Comparison of ENCODE assay signal across 8 mouse cellular contexts in genomic region chr11:60294630-60295313, GRCm38 (mm10). TPM values are rescaled to one million over a fixed set of nuclear protein-coding genes. Genes with fewer than 3 reads are reported as not detected.
DNase-seq lines count a peak whose midpoint lies in the region; ATAC-seq and TF ChIP-seq lines count a peak whose summit lies in the region.

No protein-coding gene starts in this region.

- H3K4me2 ChIP-seq in lung, embryonic 15.5 days, result no peak overlapping the region
- no peak overlapping the region for H3K4me2 ChIP-seq in forebrain, embryonic 15.5 days (replicated peaks)
- H3K4me2 ChIP-seq in liver, embryonic 14.5 days (ENCODE audit: low read depth), result peak overlapping the region; percentile 68
- H3K4me2 ChIP-seq in stomach, postnatal 0 days (replicated peaks; ENCODE audit: low read depth), result no peak overlapping the region

- peak; percentile 44 for TF ChIP-seq CTCF in liver, embryonic 14.5 days (IDR thresholded peaks at IDR 0.05; ENCODE audit: low read depth)
- no peak for TF ChIP-seq CTCF in stomach, postnatal 0 days (IDR thresholded peaks at IDR 0.05; ENCODE audit: low read depth)

- no peaks in the 10 kb centered on the region for H3K36me3 ChIP-seq in lung, embryonic 15.5 days
- H3K36me3 ChIP-seq in forebrain, embryonic 15.5 days, result no peaks in the 10 kb centered on the region
- no peaks in the 10 kb centered on the region for H3K36me3 ChIP-seq in liver, embryonic 14.5 days (replicated peaks; ENCODE audit: control insufficient read depth, insufficient read depth, low read depth)
- no peaks in the 10 kb centered on the region for H3K36me3 ChIP-seq in stomach, postnatal 0 days (ENCODE audit: control insufficient read depth, insufficient read depth, low read length)

- no peak overlapping the region for H3K4me3 ChIP-seq in lung, embryonic 15.5 days
- no peak overlapping the region for H3K4me3 ChIP-seq in forebrain, embryonic 15.5 days
- peak overlapping the region; percentile 4 to 30 for H3K4me3 ChIP-seq in liver, embryonic 14.5 days (ENCODE audit: insufficient read depth in 1 of 2, low read depth in 2 of 2, low read length in 2 of 2)
- no peak overlapping the region for H3K4me3 ChIP-seq in stomach, postnatal 0 days (ENCODE audit: low read depth, low read length)

- peak; percentile 72; the same call in 1 of the 2 replicates for TF ChIP-seq EP300 in liver, embryonic 14.5 days (IDR thresholded peaks at IDR 0.05; ENCODE audit: low read depth)
- no peak for TF ChIP-seq EP300 in stomach, postnatal 0 days (optimal IDR thresholded peaks at IDR 0.05)

- H3K27me3 ChIP-seq in lung, embryonic 15.5 days, result no peaks in the 10 kb centered on the region
- H3K27me3 ChIP-seq in forebrain, embryonic 15.5 days, result no peaks in the 10 kb centered on the region
- H3K27me3 ChIP-seq in liver, embryonic 14.5 days (ENCODE audit: control insufficient read depth, insufficient read depth, low read length), result no peaks in the 10 kb centered on the region
- no peaks in the 10 kb centered on the region for H3K27me3 ChIP-seq in stomach, postnatal 0 days (ENCODE audit: control insufficient read depth, insufficient read depth, low read length)

- no peak for DNase-seq in lung, adult 18-20 months
- DNase-seq in liver, embryonic 14.5 days (ENCODE audit: low read depth in 3 of 3, low spot score in 3 of 3), result peak; percentile 68 to 74 (median 68)
- DNase-seq in stomach, postnatal 0 days (ENCODE audit: low spot score), result no peak
- no peak for DNase-seq in adrenal gland, postnatal 36 days
- DNase-seq in right cerebral cortex, postnatal 25 days, result no peak
- DNase-seq in B cell, adult 2 months, result no peak

- H3K9me3 ChIP-seq in lung, embryonic 15.5 days, result no peaks in the 10 kb centered on the region
- H3K9me3 ChIP-seq in forebrain, embryonic 15.5 days, result no peaks in the 10 kb centered on the region
- H3K9me3 ChIP-seq in liver, embryonic 14.5 days (ENCODE audit: control insufficient read depth, low read length), result no peaks in the 10 kb centered on the region
- no peaks in the 10 kb centered on the region for H3K9me3 ChIP-seq in stomach, postnatal 0 days (ENCODE audit: control insufficient read depth, low read length)

- WGBS in lung, embryonic 15.5 days, result 51% methylated on average over 5 of the region's 5 CpGs
- WGBS in forebrain, embryonic 15.5 days, result 25% methylated on average over 5 of the region's 5 CpGs
- WGBS in liver, embryonic 14.5 days (ENCODE audit: insufficient replicate concordance), result 37% methylated on average over 5 of the region's 5 CpGs
- 47% methylated on average over 5 of the region's 5 CpGs for WGBS in stomach, postnatal 0 days

- ATAC-seq in lung, embryonic 15.5 days (ENCODE audit: borderline replicate concordance, extremely low read depth, low FRiP score, low TSS enrichment), result no peak
- ATAC-seq in forebrain, embryonic 15.5 days (replicated peaks), result peak; percentile 63
- ATAC-seq in liver, embryonic 14.5 days (ENCODE audit: insufficient read depth), result peak; percentile 95
- 0 out of 2 replicates have a peak, but pooled peaks have one; percentile 30 for ATAC-seq in stomach, postnatal 0 days (ENCODE audit: low FRiP score, low TSS enrichment)

- H3K27ac ChIP-seq in lung, embryonic 15.5 days, result 0 out of 2 replicates have a peak overlapping the region, but pooled peaks have one; percentile 31
- peak overlapping the region; percentile 83 for H3K27ac ChIP-seq in forebrain, embryonic 15.5 days (replicated peaks)
- peak overlapping the region; percentile 79 for H3K27ac ChIP-seq in liver, embryonic 14.5 days
- peak overlapping the region; percentile 41; the same call in 1 of the 2 replicates for H3K27ac ChIP-seq in stomach, postnatal 0 days (replicated peaks)

- H3K4me1 ChIP-seq in lung, embryonic 15.5 days, result peaks cover 50% of the 10 kb centered on the region
- peaks cover 49% of the 10 kb centered on the region for H3K4me1 ChIP-seq in forebrain, embryonic 15.5 days
- peaks cover 21 to 38% of the 10 kb centered on the region in 2 experiments for H3K4me1 ChIP-seq in liver, embryonic 14.5 days (replicated peaks; ENCODE audit: control insufficient read depth in 2 of 2, insufficient read depth in 2 of 2, low read length in 1 of 2)
- H3K4me1 ChIP-seq in stomach, postnatal 0 days (replicated peaks; ENCODE audit: control insufficient read depth, insufficient read depth), result peaks cover 5% of the 10 kb centered on the region; the same call in 1 of the 2 replicates

- no peak overlapping the region for H3K9ac ChIP-seq in lung, embryonic 15.5 days
- no peak overlapping the region for H3K9ac ChIP-seq in forebrain, embryonic 15.5 days (replicated peaks)
- H3K9ac ChIP-seq in liver, embryonic 14.5 days (replicated peaks), result peak overlapping the region; percentile 58
- H3K9ac ChIP-seq in stomach, postnatal 0 days (ENCODE audit: low read length), result no peak overlapping the region; the same call in 1 of the 2 replicates

RNA-seq across cellular contexts. Expression of gene Tom1l2, which starts 57.9 kb away (rescaled TPM):
- 23.3 and 26.1 TPM in 2 replicates for polyA plus RNA-seq in lung, embryonic 15.5 days (2015; fragmentation: Nextera tagmentation; extraction: Ambion mirVana)
- polyA plus RNA-seq in forebrain, embryonic 15.5 days (2015; fragmentation: Nextera tagmentation; extraction: Ambion mirVana), result 47.9 and 48.7 TPM in 2 replicates
- polyA plus RNA-seq in liver, embryonic 14.5 days (2012; rRNA removed), result 4.9 and 5.0 TPM in 2 replicates
- 2.4 and 3.1 TPM in 2 replicates for polyA plus RNA-seq in liver, embryonic 14.5 days (2014; fragmentation: Nextera tagmentation; extraction: Ambion mirVana)
- polyA plus RNA-seq in stomach, postnatal 0 days (2015; fragmentation: Nextera tagmentation; extraction: Ambion mirVana), result 15.9 and 19.4 TPM in 2 replicates
- total RNA-seq in adrenal gland, postnatal 36 days (2021), result 10 to 100 TPM; 69.7 to 87.6 TPM

RNA-seq across cellular contexts. Expression of gene Drc3, which starts 58.4 kb away (rescaled TPM):
- polyA plus RNA-seq in lung, embryonic 15.5 days (2015; fragmentation: Nextera tagmentation; extraction: Ambion mirVana), result 5.8 and 6.1 TPM in 2 replicates
- polyA plus RNA-seq in forebrain, embryonic 15.5 days (2015; fragmentation: Nextera tagmentation; extraction: Ambion mirVana), result 5.7 and 7.3 TPM in 2 replicates
- polyA plus RNA-seq in liver, embryonic 14.5 days (2012; rRNA removed), result 0.34 and 0.39 TPM in 2 replicates
- 0.14 and 0.20 TPM in 2 replicates for polyA plus RNA-seq in liver, embryonic 14.5 days (2014; fragmentation: Nextera tagmentation; extraction: Ambion mirVana)
- 0.69 and 0.93 TPM in 2 replicates for polyA plus RNA-seq in stomach, postnatal 0 days (2015; fragmentation: Nextera tagmentation; extraction: Ambion mirVana)
- total RNA-seq in adrenal gland, postnatal 36 days (2021), result 1 to 10 TPM; 1.5 to 1.8 TPM

Comparison
In these comparisons a context has a peak if more than half of its experiments do, and no peak if none do; other contexts are left out.
1. H3K27ac ChIP-seq: peak in every context shown above with its lines; median percentile 83 in forebrain, embryonic 15.5 days; 79 in liver, embryonic 14.5 days; 41 in stomach, postnatal 0 days; 31 in lung, embryonic 15.5 days.
2. H3K4me3 ChIP-seq: peak in liver, embryonic 14.5 days (2 of 2); none in lung, embryonic 15.5 days (single experiment), forebrain, embryonic 15.5 days (single experiment) and stomach, postnatal 0 days (single experiment).
3. DNase-seq: peak in liver, embryonic 14.5 days (3 of 3); none in lung, adult 18-20 months (0 of 2), stomach, postnatal 0 days (single experiment), adrenal gland, postnatal 36 days (0 of 2), right cerebral cortex, postnatal 25 days (single experiment) and B cell, adult 2 months (0 of 2).